Mouse (Mus musculus): Measurements from ENCODE around the gene 4933405L10Rik. TPM values are rescaled to one million over a fixed set of nuclear protein-coding genes. Genes with fewer than 3 reads are reported as not detected.

The 4933405L10Rik gene
- total RNA-seq (2015) (not detected in 2 replicates), total RNA-seq (2017) (not detected in 2 replicates)

DNA sequence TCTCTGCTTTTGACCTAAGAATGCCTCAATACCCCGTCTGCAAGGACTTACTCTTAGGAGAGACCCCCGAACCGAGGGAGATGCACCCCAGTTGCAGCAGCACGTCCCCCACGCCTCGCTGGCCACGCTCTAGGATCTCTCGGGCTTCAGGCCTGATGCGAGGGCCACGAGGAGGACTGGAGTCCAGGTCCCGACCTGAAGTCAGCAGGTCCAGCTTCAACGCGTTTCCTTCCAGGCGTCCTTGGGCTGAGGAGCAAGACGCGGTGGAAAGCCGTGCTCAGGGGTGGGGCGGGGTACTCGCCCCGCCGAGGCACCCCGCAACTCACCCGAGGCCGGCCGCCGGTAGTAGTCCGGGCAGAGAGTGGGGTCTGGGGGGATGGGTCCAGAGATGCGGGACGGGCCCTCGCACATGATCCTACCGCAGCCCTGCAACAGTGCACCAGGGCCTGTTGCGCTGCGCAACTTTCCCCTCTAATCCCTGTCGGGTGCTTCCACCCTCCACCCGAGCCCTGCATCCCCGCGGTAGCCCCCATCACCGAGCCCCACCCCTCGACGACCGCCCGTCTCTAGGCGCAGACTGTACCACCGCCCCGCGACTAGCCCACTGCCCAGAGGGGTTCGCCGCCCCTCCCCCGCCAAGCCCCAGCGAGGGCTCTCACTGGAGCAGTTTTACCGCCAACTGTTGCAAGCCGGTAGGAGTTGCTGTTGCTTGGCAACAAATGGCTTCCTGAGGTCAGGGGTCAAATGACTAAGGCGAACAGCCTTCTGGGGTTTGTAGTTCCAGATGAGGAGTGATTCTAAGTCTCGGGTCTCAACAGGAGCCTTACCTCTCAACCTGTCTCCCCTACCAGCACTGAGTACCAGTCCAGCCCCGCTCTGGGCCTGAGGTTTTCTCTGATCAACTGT lies at the start of gene 4933405L10Rik, which contains the start of gene Enkd1:
4933405L10Rik (plus strand) TSS at position 158 of the 906 bp plus-strand sequence.
Enkd1 (minus strand) TSS at position 713 of the 906 bp plus-strand sequence.
- ATAC-seq (replicated peaks; ENCODE audit: poor library complexity), result peak; percentile 92

DNA sequence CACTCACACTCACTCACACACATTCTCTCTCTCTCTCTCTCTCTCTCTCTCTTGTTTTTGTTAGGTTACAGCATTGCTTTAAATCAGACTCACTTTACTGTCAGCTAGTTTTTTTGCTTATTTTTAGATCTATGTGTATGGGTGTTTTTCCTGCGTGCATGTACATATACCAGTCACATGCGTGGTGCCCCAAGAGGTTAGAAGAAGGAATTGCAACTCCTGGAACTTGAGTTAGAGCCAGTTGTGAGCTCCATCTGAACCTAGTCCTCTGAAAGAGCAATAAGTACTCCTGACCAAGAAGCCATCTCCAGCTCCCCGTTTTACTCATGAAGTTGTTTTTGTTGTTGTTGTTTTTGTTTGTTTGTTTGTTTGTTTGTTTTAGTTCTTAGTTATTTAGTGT lies 46.3 kb upstream of the 4933405L10Rik start:
- peak; percentile 92 for ATAC-seq (replicated peaks; ENCODE audit: poor library complexity)

GRCm38 (mm10) chr8:105677891-105678290 lies 29.6 kb upstream of the 4933405L10Rik start:
- ATAC-seq (replicated peaks; ENCODE audit: poor library complexity), result no peak

GRCm38 (mm10) chr8:105685325-105685724 lies 22.1 kb upstream of the 4933405L10Rik start:
- no peak for ATAC-seq (replicated peaks; ENCODE audit: poor library complexity)

GRCm38 (mm10) chr8:105685796-105686308 lies 21.6 kb upstream of the 4933405L10Rik start, which contains the start of gene Carmil2:
TSS of gene Carmil2 (plus strand) at chr8:105686274.
- peak; percentile 88 for ATAC-seq (replicated peaks; ENCODE audit: poor library complexity)

- no peak for ATAC-seq (replicated peaks; ENCODE audit: poor library complexity)
These were observed 20.9 kb upstream of the 4933405L10Rik start for GRCm38 (mm10) chr8:105686551-105686950.

DNA sequence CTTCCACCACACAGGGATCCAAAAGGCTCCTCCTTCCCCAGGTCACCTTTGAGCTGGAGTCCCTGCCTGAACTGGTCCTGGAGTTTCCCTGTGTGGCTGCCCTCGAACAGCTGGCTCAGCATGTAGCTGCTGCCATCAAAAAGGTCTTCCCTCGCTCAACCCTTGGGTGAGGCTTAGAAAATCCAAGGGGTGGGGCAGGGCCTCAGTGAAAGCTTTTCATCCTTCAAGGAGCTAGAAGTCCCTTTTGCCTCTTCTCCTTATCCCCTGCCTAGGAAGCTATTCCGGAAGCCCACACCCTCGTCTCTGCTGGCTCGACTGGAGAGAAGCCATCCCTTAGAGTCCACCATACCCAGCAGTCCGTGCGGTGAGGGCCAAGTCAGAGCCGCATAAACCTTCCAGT lies 19.9 kb upstream of the 4933405L10Rik start:
- ATAC-seq (replicated peaks; ENCODE audit: poor library complexity), result no peak

DNA sequence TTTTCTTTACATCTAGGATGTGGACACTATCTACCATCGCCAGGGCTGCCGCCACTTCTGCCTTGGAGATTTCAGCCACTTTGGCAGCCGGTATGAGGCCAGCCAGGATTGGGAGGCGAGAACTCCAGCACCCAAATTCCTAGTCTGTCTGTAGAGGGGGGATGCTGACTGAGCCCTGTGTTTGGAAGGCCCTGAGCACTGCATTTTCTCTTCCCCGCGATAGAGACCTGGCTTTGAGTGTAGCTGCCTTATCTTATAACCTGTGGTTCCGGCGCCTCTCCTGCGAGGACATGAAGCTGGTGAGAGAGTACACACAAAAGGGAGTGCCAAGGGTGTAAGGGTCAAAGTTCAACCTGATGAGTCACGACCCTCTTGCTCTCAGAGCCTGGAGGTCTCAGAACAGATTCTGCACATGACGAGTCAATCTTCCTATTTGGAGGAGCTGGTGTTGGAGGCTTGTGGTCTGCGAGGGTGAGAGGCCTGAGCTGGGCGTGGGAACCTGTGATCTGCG lies 19.2 kb upstream of the 4933405L10Rik start:
- ATAC-seq (replicated peaks; ENCODE audit: poor library complexity), result no peak

- no peak for ATAC-seq (replicated peaks; ENCODE audit: poor library complexity)
These were observed 18.0 kb upstream of the 4933405L10Rik start for GRCm38 (mm10) chr8:105689256-105689982.

- no peak for ATAC-seq (replicated peaks; ENCODE audit: poor library complexity)
These were observed 17.5 kb upstream of the 4933405L10Rik start for GRCm38 (mm10) chr8:105689983-105690360.

DNA sequence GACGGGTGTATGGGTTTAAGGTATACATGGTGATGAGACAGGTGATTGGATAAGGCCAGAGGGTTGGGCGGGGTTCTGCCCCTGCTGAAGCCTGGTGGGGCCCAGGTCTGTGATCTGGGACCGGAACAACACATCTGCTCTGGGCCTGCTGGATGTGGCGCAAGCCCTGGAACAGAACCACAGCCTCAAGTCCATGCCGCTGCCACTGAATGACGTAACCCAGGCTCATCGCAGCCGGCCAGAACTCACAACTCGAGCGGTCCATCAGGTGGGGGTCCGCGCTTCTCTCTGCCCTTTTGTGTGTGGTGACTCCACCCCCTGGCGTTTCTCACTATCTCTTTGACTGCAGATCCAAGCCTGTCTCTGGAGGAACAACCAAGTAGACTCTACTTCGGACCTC lies 16.5 kb upstream of the 4933405L10Rik start:
- ATAC-seq (replicated peaks; ENCODE audit: poor library complexity), result no peak

- ATAC-seq (replicated peaks; ENCODE audit: poor library complexity), result no peak
These were observed 14.8 kb upstream of the 4933405L10Rik start for GRCm38 (mm10) chr8:105692449-105693182.

DNA sequence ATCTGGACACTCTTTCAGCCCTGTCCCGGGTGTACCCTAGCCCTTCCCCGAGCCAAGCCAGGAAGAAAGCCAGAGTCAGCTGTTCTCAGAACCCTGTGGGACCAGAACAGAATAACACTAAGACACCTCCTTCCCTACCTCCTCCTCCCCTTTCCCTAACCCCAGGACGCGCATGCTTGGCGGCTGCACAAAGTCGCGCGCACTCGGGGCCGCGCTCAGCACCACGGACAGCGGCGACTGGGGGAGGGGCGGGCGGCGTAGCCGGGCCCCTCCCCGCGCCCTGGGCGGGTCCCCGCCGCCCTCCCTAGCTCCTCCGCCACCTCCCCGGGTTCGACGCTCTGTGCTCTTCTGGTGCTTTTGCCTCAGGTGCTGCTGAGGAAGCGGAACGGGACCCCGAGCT lies 13.8 kb upstream of the 4933405L10Rik start:
- ATAC-seq (replicated peaks; ENCODE audit: poor library complexity), result no peak

- ATAC-seq (replicated peaks; ENCODE audit: poor library complexity), result no peak
These were observed 13.2 kb upstream of the 4933405L10Rik start for GRCm38 (mm10) chr8:105694051-105694799.

GRCm38 (mm10) chr8:105695080-105695780 lies 12.2 kb upstream of the 4933405L10Rik start:
- ATAC-seq (replicated peaks; ENCODE audit: poor library complexity), result no peak

DNA sequence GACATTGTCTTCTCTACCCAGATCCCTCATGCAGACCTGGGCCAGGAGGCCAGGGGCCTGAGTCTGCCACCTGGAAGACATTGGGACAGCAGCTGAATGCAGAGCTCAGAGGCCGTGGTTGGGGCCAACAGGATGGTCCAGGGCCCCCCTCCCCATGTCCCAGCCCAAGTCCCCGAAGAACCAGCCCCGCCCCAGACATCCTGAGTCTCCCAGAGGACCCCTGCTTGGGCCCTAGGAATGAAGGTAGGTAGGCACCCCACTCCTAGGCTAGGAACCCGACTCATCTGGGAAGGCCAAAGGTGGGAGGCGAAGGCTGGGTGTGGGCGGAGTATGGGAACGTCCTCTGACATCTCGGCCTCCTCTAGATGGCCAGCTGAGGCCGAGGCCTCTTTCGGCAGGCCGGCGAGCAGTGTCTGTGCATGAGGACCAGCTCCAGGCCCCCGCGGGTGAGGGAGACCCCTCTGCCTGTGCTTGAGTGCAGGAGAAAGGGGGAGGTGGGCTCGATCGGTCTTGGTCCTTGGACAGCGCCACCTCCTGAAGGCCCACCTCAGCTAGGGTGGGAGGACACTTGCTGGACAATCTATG lies 10.2 kb upstream of the 4933405L10Rik start:
- ATAC-seq (replicated peaks; ENCODE audit: poor library complexity), result no peak

- no peak for ATAC-seq (replicated peaks; ENCODE audit: poor library complexity)
These were observed 8.7 kb upstream of the 4933405L10Rik start for GRCm38 (mm10) chr8:105698734-105699133.

DNA sequence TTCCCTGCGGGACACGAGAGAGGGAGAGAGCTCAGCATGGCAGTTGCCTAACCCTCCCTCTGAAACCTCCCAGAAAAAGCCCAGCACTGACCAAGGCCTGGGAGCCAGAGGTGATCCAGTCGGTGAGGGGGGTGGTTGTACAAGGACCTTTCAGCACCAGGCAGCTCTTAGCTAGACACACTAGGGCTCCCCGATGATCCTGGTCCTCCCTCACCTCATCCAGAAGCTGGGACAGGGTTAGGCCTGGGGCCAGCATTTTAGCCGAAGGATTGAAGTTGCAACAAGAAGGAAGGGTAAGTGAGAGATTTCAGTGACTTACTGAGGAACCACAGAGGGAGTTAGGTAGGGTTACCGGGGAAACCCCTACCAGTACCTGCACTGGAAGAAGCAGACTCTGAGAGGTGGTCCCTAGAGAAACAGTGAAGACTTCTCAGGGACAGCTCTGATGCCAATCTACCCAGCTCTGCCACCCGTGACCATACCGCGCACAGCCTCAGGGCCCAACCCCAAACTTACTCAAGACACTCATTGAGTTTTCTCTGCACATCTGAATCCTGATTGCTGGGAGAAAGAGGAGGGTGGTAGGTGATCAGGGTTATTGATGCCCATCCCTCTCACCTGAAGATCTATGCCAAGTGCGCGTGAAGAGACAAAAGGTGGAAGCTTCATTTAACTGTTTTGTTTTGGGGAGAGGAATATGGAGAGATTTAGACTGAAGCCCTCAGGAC lies 7.8 kb upstream of the 4933405L10Rik start:
- ATAC-seq (replicated peaks; ENCODE audit: poor library complexity), result no peak
